Mouse (Mus musculus) limb, embryonic 14.5 days (tissue): ENCODE results near the gene Rad18. TPM values are rescaled to one million over a fixed set of nuclear protein-coding genes. Genes with fewer than 3 reads are reported as not detected.

Source experiments
- ATAC-seq: fragments of 200-750 bp; cut with Nextera tagmentation; 2 replicates; pipeline ENCODE4 v1.8.0; 2017; ENCODE audit warnings: low read depth, moderate number of reproducible peaks, moderate TSS enrichment; ENCODE audit not compliant: low FRiP score
- DNase-seq: peaks from one replicate; pipeline ENCODE4 v3.0.0-alpha.2; 2015; ENCODE audit warnings: low spot score
- H3K27ac ChIP-seq: fragments of 300-500 bp; sonication (generic); replicated peaks from 2 replicates; pipeline ENCODE4 v1.5.1; 2014; ENCODE audit warnings: low read depth, mild to moderate bottlenecking, low read length, moderate library complexity, mixed read lengths
- H3K27me3 ChIP-seq: fragments of 300-500 bp; sonication (generic); 2 replicates; pipeline ENCODE4 v1.6.1; 2014; ENCODE audit warnings: low read length, mixed read lengths; ENCODE audit not compliant: control insufficient read depth, insufficient read depth
- H3K36me3 ChIP-seq: fragments of 300-500 bp; sonication (generic); 2 replicates; pipeline ENCODE4 v1.6.1; 2014; ENCODE audit warnings: mild to moderate bottlenecking, low read length, moderate library complexity, mixed read lengths; ENCODE audit not compliant: control insufficient read depth, insufficient read depth
- H3K4me1 ChIP-seq: fragments of 300-500 bp; sonication (generic); 2 replicates; pipeline ENCODE4 v1.6.1; 2014; ENCODE audit warnings: antibody characterized with exemption, low read length, mixed read lengths; ENCODE audit not compliant: control insufficient read depth, insufficient read depth
- H3K4me2 ChIP-seq: fragments of 300-500 bp; sonication (generic); replicated peaks from 2 replicates; pipeline ENCODE4 v1.6.1; 2014; ENCODE audit warnings: low read depth, mild to moderate bottlenecking, low read length, moderate library complexity; ENCODE audit not compliant: severe bottlenecking
- H3K4me3 ChIP-seq: fragments of 300-500 bp; sonication (generic); replicated peaks from 2 replicates; pipeline ENCODE4 v1.5.1; 2014; ENCODE audit warnings: low read length
- H3K9ac ChIP-seq: fragments of 300-500 bp; sonication (generic); 2 replicates; pipeline ENCODE4 v1.6.1; 2014; ENCODE audit warnings: mild to moderate bottlenecking, low read depth, low read length, moderate library complexity; ENCODE audit not compliant: severe bottlenecking
- H3K9me3 ChIP-seq: fragments of 300-500 bp; sonication (generic); 2 replicates; pipeline ENCODE4 v1.6.1; 2016; ENCODE audit warnings: low read length; ENCODE audit not compliant: control insufficient read depth
- POLR2A ChIP-seq: fragments of 200-500 bp; IDR thresholded peaks from 2 replicates; pipeline ENCODE4 v1.8.0; 2012; ENCODE audit warnings: inconsistent platforms, mild to moderate bottlenecking, moderate library complexity, borderline replicate concordance; ENCODE audit not compliant: insufficient read depth, insufficient read length; ENCODE audit errors: extremely low read depth
- WGBS: fragments of 180-500 bp; shearing (Covaris S2); extraction: QIAGEN DNeasy Blood & Tissue Kit; methylation state at CpG from one replicate; pipeline ENCODE4 v1.1.7; 2014; 5-methylcytosine and 5-hydroxymethylcytosine counted together
- polyA plus RNA-seq, 2 experiments: library from polyadenylated mRNA; depleted of rRNA in 1 of 2; stranded (reverse) in 1 of 2; unstranded in 1 of 2; fragments of >200 nt; fragmentation: Nextera tagmentation in 1 of 2; extraction: Ambion mirVana in 1 of 2; gene quantifications; 2 replicates each; pipeline versions ENCODE4 v1.2.1 to v1.2.3; 2012 to 2014

Rad18 gene
- polyA plus RNA-seq, 2 experiments: 12.9 to 29.2 TPM

DNA sequence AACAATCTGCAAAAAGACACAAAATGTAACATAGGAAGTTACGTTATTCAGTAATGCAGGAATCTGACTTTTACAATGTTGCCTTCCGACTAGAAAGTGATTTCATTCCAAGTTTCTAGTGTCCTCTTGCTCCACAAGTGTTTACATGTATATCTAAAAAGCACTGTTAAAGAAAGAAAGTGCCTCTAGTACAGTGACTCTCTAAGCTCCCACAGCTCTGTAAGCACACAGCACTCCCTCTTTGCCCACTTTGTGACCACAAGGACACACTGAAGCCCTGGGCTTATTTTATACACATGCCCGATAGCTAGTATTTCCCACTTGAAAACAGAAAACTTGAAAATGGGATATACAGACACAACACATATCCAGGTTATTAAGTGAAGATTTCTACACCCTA, 8.5 kb downstream of the Rad18 start:
- WGBS: 88% methylated on average over 3 of the region's 3 CpGs
- no peak for ATAC-seq
- peaks cover 15% of the 10 kb centered on the region for H3K36me3 ChIP-seq

DNA sequence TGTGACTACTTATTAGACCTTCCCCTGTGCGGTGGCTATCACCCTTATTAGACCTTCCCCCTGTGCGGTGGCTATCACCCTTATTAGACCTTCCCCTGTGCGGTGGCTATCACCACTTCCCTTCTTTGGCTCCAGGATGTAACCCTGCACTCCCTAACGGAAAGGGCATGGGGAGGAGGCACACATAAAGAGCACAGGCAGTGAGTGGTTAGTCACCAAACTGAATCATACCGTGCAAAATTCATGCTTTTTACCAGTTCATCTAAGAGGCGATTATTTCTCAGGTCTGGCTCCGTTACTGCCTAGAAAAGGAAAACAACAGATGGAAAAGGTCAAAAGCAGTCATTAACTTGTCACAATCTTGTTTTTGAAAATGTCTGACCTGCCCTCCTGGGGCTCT, 10.0 kb downstream of the Rad18 start:
- Histone ChIP-seq H3K4me2 (no peak overlapping the region), H3K9ac (no peak overlapping the region), H3K9me3 (no peaks in the 10 kb centered on the region), H3K4me1 (no peaks in the 10 kb centered on the region), H3K27ac (no peak overlapping the region), H3K4me3 (no peak overlapping the region), H3K36me3 (peaks cover 13% of the 10 kb centered on the region), H3K27me3 (no peaks in the 10 kb centered on the region)
- no peak for DNase-seq
- ATAC-seq: no peak
- 79% methylated on average over 7 of the region's 7 CpGs for WGBS
- no peak for TF ChIP-seq POLR2A

More for the DNA sequence above, 8.5 kb downstream of the Rad18 start:
- DNase-seq: no peak
- H3K4me1 ChIP-seq: no peaks in the 10 kb centered on the region
- H3K9ac ChIP-seq: no peak overlapping the region
- H3K4me3 ChIP-seq: no peak overlapping the region
- no peak for TF ChIP-seq POLR2A
- no peaks in the 10 kb centered on the region for H3K9me3 ChIP-seq
- no peaks in the 10 kb centered on the region for H3K27me3 ChIP-seq
- no peak overlapping the region for H3K27ac ChIP-seq
- no peak overlapping the region for H3K4me2 ChIP-seq

DNA sequence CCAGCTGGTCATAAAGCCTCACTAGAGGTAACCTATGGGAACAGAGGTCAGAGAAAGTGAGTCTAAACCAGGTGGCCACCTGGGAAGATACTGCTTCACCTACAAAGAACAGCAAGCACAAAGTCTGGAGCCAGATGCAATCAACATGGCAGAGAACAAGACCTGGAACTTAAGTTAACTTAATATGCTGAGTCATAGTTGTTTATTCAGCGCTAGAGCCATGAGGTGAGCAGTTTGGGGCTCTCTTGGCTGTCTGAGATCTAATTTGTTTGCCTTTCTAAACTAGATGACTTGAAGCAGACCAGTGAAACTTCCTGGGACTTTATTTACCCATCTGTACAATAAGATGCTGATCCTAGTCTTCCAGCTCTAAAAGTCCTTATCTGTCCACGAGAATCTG, 12.4 kb downstream of the Rad18 start:
- H3K4me1 ChIP-seq: no peaks in the 10 kb centered on the region
- ATAC-seq (no peak), DNase-seq (no peak)
- no peak overlapping the region for H3K9ac ChIP-seq
- H3K4me2 ChIP-seq: no peak overlapping the region
- no peak overlapping the region for H3K4me3 ChIP-seq
- H3K27ac ChIP-seq: no peak overlapping the region
- no peak for TF ChIP-seq POLR2A
- H3K27me3 ChIP-seq: no peaks in the 10 kb centered on the region
- H3K36me3 ChIP-seq: peaks cover 26% of the 10 kb centered on the region; the same call in 1 of the 2 replicates
- no peaks in the 10 kb centered on the region for H3K9me3 ChIP-seq
- 83% methylated on average over 2 of the region's 2 CpGs for WGBS

DNA sequence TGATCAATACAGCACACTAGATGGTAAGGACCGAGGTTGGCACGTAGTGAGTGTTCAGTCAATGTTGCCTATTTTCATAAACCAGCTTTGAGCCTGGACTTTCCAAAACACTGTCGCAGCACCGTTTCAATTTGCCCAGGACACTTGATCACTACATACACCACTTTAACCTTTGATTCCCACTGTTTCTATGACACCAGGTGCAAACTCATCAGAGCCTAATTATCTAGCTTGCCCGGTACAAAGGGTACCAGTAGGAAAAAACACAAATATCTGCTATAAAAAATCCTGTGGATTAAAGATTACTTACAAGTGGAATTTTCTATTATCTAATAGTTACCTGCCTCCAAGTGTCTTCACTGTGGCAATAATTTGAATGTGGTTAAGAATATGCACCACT, 64.4 kb downstream of the Rad18 start:
- H3K36me3 ChIP-seq: no peaks in the 10 kb centered on the region
- no peak for DNase-seq
- no peak overlapping the region for H3K4me2 ChIP-seq
- no peak overlapping the region for H3K9ac ChIP-seq
- ATAC-seq: no peak
- H3K27me3 ChIP-seq: no peaks in the 10 kb centered on the region
- no peak overlapping the region for H3K27ac ChIP-seq
- no peak overlapping the region for H3K4me3 ChIP-seq
- WGBS: 94% methylated on average over 5 of the region's 5 CpGs
- no peaks in the 10 kb centered on the region for H3K9me3 ChIP-seq
- no peaks in the 10 kb centered on the region for H3K4me1 ChIP-seq
- TF ChIP-seq POLR2A: no peak

DNA sequence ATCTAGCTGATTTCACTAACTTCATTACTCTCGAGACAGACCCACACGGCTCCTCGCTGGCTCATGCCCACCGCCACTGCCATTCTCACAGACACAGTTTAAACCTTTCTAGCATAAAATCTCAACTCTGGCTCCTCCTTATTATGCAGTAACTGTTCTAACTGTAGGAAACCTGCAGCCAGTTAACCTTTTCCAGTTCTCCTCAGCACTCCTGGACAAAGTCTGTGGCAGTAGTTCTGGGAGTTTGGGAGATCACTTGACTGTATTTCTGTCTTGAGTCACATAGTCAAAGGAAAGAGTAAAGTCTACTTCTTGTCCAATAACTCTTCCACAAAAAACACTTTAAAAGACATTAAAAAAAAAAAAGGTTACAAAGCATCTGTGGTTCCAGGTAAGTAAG, 66.2 kb downstream of the Rad18 start:
- WGBS: 78% methylated on average over 4 of the region's 4 CpGs
- Histone ChIP-seq H3K9me3 (no peaks in the 10 kb centered on the region), H3K9ac (no peak overlapping the region), H3K4me1 (no peaks in the 10 kb centered on the region), H3K4me3 (no peak overlapping the region), H3K36me3 (no peaks in the 10 kb centered on the region), H3K4me2 (no peak overlapping the region), H3K27ac (no peak overlapping the region), H3K27me3 (no peaks in the 10 kb centered on the region)
- no peak for TF ChIP-seq POLR2A
- DNase-seq (no peak), ATAC-seq (no peak)

DNA sequence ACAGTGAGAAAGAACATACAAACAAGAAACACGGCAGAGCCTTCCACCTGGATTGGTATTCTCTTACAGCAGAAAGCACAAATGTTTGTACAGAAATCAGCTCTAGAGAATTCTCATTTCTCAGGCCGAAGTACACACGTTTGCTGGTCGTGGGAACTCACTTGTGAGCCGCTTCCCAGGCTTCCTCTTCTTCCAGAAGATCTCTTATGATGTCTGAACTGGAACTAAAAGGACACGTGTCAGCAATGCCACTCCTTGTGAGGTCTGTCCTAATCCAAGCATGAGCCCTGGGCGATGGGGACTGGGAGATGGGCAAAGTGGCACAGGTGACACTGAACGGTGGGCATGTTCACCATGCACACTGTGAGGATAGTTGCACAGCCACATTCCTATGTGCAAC, 68.2 kb downstream of the Rad18 start:
- 88% methylated on average over 8 of the region's 8 CpGs for WGBS
- Histone ChIP-seq H3K27ac (no peak overlapping the region), H3K9me3 (no peaks in the 10 kb centered on the region), H3K27me3 (no peaks in the 10 kb centered on the region), H3K4me3 (no peak overlapping the region), H3K9ac (no peak overlapping the region), H3K4me2 (no peak overlapping the region), H3K36me3 (peaks cover 6% of the 10 kb centered on the region; the same call in 1 of the 2 replicates), H3K4me1 (no peaks in the 10 kb centered on the region)
- no peak for DNase-seq
- ATAC-seq: no peak
- TF ChIP-seq POLR2A: no peak
